Mouse (Mus musculus) olfactory bulb, adult 2 months (tissue): ENCODE results near the gene Enho.

Experiments used
- CTCF ChIP-seq: fragments of 200-500 bp; IDR thresholded peaks from 2 replicates; pipeline ENCODE4 v1.5.1; 2012; ENCODE audit warnings: low read depth, mild to moderate bottlenecking, low read length, moderate library complexity; ENCODE audit not compliant: insufficient read depth
- POLR2A ChIP-seq: fragments of 200-500 bp; IDR thresholded peaks from 2 replicates; pipeline ENCODE4 v1.6.1; 2012; ENCODE audit warnings: mild to moderate bottlenecking, low read depth, low read length, moderate library complexity; ENCODE audit not compliant: insufficient read depth

GRCm38 (mm10) chr4:41672522-41672963 is 32.4 kb upstream of the Enho start:
- TF ChIP-seq CTCF (no peak), POLR2A (no peak)
